Mouse (Mus musculus): ENCODE measurements around the gene Tle3.

- no peak for TF ChIP-seq ZNF384 (IDR thresholded peaks at IDR 0.05; ENCODE audit: low read depth, low read length)
- TF ChIP-seq HCFC1 (IDR thresholded peaks at IDR 0.05; ENCODE audit: borderline replicate concordance, insufficient read depth, low read length) = no peak
Measured at GRCm38 (mm10) chr9:61324354-61324753, 47.8 kb upstream of the Tle3 start.

Data from ES-E14 (cell line).